Mouse (Mus musculus) heart, embryonic 12.5 days (tissue): ENCODE data around the gene Trim17. TPM values are rescaled to one million over a fixed set of nuclear protein-coding genes. Genes with fewer than 3 reads are reported as not detected.

Source experiments
- ATAC-seq: fragments of 200-750 bp; cut with Nextera tagmentation; 2 replicates; pipeline ENCODE4 v1.8.0; 2017; ENCODE audit warnings: moderate TSS enrichment, moderate library complexity; ENCODE audit not compliant: insufficient number of reproducible peaks, low FRiP score
- H3K27ac ChIP-seq: fragments of 300-500 bp; sonication (generic); 2 replicates; pipeline ENCODE4 v1.5.1; 2016; ENCODE audit warnings: mild to moderate bottlenecking, moderate library complexity; ENCODE audit not compliant: poor library complexity, severe bottlenecking
- H3K27me3 ChIP-seq: fragments of 300-500 bp; sonication (generic); replicated peaks from 2 replicates; pipeline ENCODE4 v1.6.1; 2016; ENCODE audit warnings: mild to moderate bottlenecking, moderate library complexity
- H3K36me3 ChIP-seq: fragments of 300-500 bp; sonication (generic); 2 replicates; pipeline ENCODE4 v1.6.1; 2016; ENCODE audit warnings: mild to moderate bottlenecking, moderate library complexity
- H3K4me1 ChIP-seq: fragments of 300-500 bp; sonication (generic); replicated peaks from 2 replicates; pipeline ENCODE4 v1.6.1; 2016; ENCODE audit warnings: mild to moderate bottlenecking
- H3K4me2 ChIP-seq: fragments of 300-500 bp; sonication (generic); 2 replicates; pipeline ENCODE4 v1.6.1; 2016; ENCODE audit warnings: mild to moderate bottlenecking, moderate library complexity
- H3K4me3 ChIP-seq: fragments of 300-500 bp; sonication (generic); 2 replicates; pipeline ENCODE4 v1.5.1; 2016; ENCODE audit warnings: mild to moderate bottlenecking
- H3K9ac ChIP-seq: fragments of 300-500 bp; sonication (generic); 2 replicates; pipeline ENCODE4 v1.6.1; 2016; ENCODE audit warnings: mild to moderate bottlenecking, moderate library complexity
- H3K9me3 ChIP-seq: fragments of 300-500 bp; sonication (generic); replicated peaks from 2 replicates; pipeline ENCODE4 v1.6.1; 2016; ENCODE audit warnings: mild to moderate bottlenecking, moderate library complexity
- WGBS: fragments of 180-500 bp; shearing (Covaris S2); methylation state at CpG from one replicate; pipeline ENCODE4 v1.1.7; 2016; 5-methylcytosine and 5-hydroxymethylcytosine counted together
- polyA plus RNA-seq: library from polyadenylated mRNA; unstranded; fragments of >200 nt; fragmentation: Nextera tagmentation; extraction: Ambion mirVana; gene quantifications from 2 replicates; pipeline ENCODE4 v1.2.1, GENCODE M21; 2016

The Trim17 gene
- polyA plus RNA-seq, 1 experiment from 2014 or later, result 1.1 TPM

DNA sequence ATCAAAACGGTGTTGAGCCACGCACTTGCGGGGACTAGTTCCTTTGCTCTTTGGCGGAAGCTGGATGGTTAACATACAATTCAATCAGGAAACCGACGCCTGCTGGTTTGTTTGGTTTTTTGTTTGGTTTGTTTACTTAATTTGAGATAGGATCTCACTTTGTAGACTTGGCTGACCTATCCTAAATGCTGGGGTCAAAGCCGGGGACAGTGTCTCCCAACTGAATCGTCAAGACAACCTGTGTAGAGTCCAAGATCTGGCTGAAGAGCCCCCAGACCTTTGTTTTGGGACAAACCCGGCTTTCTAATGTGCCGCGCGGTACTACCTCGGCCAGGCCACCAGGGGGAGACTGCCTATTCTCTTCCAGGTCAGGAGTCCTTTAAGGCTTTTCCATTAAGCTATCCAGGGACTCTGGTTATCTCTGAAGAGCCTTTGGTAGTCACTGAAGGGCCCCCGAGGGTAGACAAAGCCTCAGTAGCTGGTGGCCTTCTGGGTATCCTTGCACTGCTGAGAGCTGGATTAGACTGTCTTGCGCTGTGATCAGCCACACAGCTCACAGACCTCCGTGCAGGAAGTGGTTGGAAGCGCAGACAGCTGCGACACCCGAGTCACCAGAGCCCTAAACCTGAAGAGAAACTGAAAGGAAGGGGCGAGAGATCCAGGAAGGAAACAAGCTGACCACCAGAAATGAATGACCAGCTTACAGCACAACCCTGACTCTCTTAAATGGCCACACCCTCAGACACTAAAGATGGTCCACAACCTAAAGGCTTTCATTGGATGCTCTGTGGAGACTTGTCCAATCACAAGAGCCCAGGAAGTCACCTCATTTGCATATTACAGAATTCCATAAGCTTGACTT, 26.5 kb upstream of the Trim17 start:
- 25% methylated on average over 20 of the region's 20 CpGs for WGBS
- Histone ChIP-seq H3K27ac (peak overlapping the region; percentile 55), H3K9ac (peak overlapping the region; percentile 43), H3K4me1 (peaks cover 16% of the 10 kb centered on the region; the same call in 1 of the 2 replicates), H3K4me3 (peak overlapping the region; percentile 39), H3K9me3 (no peaks in the 10 kb centered on the region), H3K27me3 (peaks cover 6% of the 10 kb centered on the region; the same call in 1 of the 2 replicates), H3K4me2 (peak overlapping the region; percentile 62), H3K36me3 (peaks cover 20% of the 10 kb centered on the region)
- ATAC-seq, result peak; percentile 75

DNA sequence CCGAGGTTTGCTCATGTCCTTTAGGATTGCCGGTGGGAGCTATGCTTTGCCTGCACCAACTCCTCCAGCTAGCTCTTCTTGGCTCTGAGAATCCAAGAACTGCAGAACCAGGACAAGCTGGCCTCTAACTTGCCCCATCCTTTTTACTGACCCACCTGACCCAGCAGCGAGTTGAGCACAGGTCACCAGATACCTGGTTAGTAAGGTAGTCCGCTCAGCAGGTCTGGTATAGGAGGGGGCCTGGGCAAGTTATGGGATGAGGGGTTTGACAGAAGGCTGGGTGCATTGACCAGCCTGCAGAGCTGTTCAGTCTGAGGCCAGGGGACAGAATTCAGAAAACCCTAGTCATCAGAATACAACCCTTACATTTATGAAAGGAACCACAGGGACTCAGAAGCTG, 25.4 kb upstream of the Trim17 start:
- no peak overlapping the region for H3K4me2 ChIP-seq
- 57% methylated on average over 4 of the region's 4 CpGs for WGBS
- H3K9ac ChIP-seq, result no peak overlapping the region
- H3K27ac ChIP-seq, result no peak overlapping the region
- no peaks in the 10 kb centered on the region; the same call in 1 of the 2 replicates for H3K27me3 ChIP-seq
- H3K4me3 ChIP-seq, result no peak overlapping the region
- peaks cover 16% of the 10 kb centered on the region; the same call in 1 of the 2 replicates for H3K4me1 ChIP-seq
- no peak for ATAC-seq
- peaks cover 30% of the 10 kb centered on the region for H3K36me3 ChIP-seq
- H3K9me3 ChIP-seq, result no peaks in the 10 kb centered on the region

DNA sequence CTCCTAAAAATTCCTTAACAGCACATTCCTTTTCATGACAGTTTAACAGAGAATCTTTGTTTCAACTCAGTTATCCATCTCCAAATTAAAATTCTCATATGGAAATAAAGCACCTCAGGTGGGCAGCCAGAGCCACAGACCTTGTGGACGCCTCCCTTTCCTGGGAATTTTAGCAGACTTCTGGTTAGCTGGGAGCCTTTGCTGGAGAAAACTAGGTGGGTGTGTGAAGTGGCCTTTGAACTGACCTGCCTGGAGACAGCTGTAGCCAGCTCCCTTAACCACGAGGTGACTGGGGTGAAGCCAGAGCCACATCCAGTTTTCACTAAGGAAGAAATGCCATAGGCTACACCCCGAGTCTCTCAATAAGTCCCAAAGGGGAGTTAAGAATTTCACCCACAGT, 24.8 kb upstream of the Trim17 start:
- no peak for ATAC-seq
- Histone ChIP-seq H3K4me2 (no peak overlapping the region), H3K27me3 (no peaks in the 10 kb centered on the region; the same call in 1 of the 2 replicates), H3K27ac (no peak overlapping the region), H3K4me1 (peaks cover 16% of the 10 kb centered on the region; the same call in 1 of the 2 replicates), H3K4me3 (no peak overlapping the region), H3K36me3 (peaks cover 36% of the 10 kb centered on the region), H3K9ac (no peak overlapping the region), H3K9me3 (no peaks in the 10 kb centered on the region)
- WGBS, result 48% methylated on average over 3 of the region's 3 CpGs

DNA sequence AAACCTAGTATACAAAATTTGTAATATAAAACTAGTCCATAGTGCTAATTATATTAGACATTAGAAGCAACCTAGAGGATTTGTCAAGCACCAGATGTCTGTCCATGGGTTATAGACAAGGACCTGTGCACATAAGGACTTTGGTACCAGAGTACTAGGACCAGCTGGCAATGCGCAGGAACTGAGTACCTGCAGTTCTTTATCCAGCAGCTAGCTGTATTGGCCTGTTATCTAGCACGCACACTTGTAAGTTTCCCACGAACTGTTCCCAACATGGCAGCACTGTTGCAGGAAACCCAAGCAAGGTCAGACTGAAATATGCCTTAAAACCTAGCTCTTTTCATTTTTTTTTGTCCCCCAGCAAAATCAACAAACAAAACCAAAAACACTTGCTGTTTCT, 24.2 kb upstream of the Trim17 start:
- H3K4me1 ChIP-seq, result peaks cover 16% of the 10 kb centered on the region; the same call in 1 of the 2 replicates
- H3K36me3 ChIP-seq, result peaks cover 40% of the 10 kb centered on the region
- no peak for ATAC-seq
- no peak overlapping the region for H3K27ac ChIP-seq
- H3K27me3 ChIP-seq, result no peaks in the 10 kb centered on the region; the same call in 1 of the 2 replicates
- H3K9ac ChIP-seq, result no peak overlapping the region
- no peaks in the 10 kb centered on the region for H3K9me3 ChIP-seq
- H3K4me3 ChIP-seq, result no peak overlapping the region
- WGBS, result 76% methylated on average over 3 of the region's 3 CpGs
- no peak overlapping the region for H3K4me2 ChIP-seq

DNA sequence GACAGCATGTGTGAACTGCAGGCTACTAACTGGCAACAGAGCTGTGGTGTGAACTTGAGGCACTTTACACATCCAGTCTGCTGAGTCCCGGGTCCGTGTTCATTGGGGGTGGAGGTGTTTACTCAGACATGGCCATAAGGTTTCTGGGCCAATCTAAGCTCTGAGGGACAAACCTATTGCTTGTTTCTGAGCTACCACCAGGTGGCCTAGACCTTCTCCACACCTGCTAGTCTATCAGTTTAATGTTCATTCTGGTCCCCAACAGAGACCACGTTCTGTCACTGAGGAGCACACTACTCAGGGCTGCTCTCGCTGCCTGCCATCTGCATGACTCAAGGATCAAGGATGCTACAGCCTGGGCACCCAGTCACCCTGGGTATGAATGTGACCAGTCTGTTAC, 22.9 kb upstream of the Trim17 start:
- ATAC-seq, result no peak

DNA sequence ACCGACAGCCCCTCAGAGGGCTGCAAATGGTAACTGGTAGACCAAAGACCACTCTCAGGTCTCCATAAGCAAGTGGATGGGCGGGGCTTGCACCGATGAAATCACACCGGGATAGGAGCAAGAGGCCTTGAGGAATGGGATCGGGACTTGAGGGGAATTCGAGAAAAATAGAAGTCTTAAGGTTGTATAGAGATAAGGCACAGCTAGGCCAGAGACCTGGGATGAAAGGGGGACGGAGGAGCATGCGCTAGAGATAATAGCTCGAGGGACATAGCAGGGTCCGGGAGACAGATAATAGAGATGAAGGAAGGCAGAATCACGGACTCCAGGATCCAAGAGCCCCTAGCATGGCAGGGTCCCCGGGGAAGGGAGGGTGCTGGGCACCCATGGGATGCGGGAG, 16.6 kb upstream of the Trim17 start:
- peak overlapping the region; percentile 89 for H3K4me2 ChIP-seq
- peak overlapping the region; percentile 96 for H3K4me3 ChIP-seq
- peaks cover 20% of the 10 kb centered on the region for H3K4me1 ChIP-seq
- H3K36me3 ChIP-seq, result peaks cover 38% of the 10 kb centered on the region
- ATAC-seq, result peak; percentile 12; the same call in 1 of the 2 replicates
- peak overlapping the region; percentile 97 for H3K9ac ChIP-seq
- peak overlapping the region; percentile 95 for H3K27ac ChIP-seq
- H3K9me3 ChIP-seq, result no peaks in the 10 kb centered on the region
- H3K27me3 ChIP-seq, result 0 out of 2 replicates have a peak, but pooled peaks cover 3% of the 10 kb centered on the region
- 1% methylated on average over 13 of the region's 13 CpGs for WGBS

More for the DNA sequence above, 22.9 kb upstream of the Trim17 start:
- Histone ChIP-seq H3K4me1 (peaks cover 18% of the 10 kb centered on the region), H3K27ac (no peak overlapping the region), H3K9ac (no peak overlapping the region), H3K9me3 (no peaks in the 10 kb centered on the region), H3K4me3 (no peak overlapping the region), H3K36me3 (peaks cover 50% of the 10 kb centered on the region), H3K4me2 (no peak overlapping the region), H3K27me3 (no peaks in the 10 kb centered on the region)
- 69% methylated on average over 4 of the region's 4 CpGs for WGBS

DNA sequence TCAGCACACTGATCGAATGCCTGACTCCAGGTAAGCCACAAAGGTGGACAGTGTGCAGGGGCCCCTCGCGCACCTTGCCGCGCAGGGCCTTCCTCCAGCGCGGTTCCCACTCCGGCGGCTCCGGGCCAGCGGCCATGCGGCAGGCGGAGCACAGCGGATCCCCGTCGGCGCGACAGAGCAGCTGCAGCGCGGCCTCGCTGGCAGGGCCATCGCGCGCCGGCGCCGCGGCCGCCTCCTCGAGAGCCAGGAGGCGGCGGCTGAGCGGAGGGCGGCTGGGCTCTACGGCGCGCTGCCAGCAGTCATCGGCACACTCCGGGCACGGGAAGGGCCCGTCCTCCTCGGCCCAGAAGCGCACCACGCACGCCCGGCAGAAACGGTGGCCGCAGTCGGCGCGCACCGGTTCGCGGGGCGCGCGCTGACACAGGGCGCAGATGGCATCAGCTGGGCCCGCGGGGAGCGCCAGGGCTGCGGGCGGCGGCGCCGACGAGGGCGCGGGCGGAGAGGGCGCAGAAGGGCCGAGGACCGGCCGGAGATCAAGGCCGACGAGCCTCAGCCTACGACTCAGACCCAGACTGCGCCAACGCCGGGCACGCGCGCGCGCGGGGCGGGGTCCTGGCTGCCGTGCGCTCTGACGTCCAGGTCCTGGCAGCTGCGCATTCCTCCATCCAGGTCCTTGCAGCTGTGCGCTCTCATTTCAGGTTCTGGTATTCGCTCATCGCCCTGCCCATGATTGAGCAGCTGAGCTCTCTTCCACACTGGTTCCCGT, 16.0 kb upstream of the Trim17 start, which contains the start of gene Rnf187:
Gene Rnf187 (minus strand): TSS at position 595 of the 766 bp plus-strand sequence.
- ATAC-seq, result peak; percentile 94
- WGBS, result under 1% methylated on average over 95 of the region's 95 CpGs
- Histone ChIP-seq H3K27ac (peak within 1 kb of the TSS; percentile 95), H3K9ac (peak within 1 kb of the TSS; percentile 97), H3K27me3 (peaks cover 3% of the 10 kb centered on the region), H3K4me3 (peak within 1 kb of the TSS; percentile 96), H3K4me2 (peak within 1 kb of the TSS; percentile 89), H3K4me1 (peaks cover 20% of the 10 kb centered on the region), H3K9me3 (no peaks in the 10 kb centered on the region), H3K36me3 (peaks cover 32% of the 10 kb centered on the region)

DNA sequence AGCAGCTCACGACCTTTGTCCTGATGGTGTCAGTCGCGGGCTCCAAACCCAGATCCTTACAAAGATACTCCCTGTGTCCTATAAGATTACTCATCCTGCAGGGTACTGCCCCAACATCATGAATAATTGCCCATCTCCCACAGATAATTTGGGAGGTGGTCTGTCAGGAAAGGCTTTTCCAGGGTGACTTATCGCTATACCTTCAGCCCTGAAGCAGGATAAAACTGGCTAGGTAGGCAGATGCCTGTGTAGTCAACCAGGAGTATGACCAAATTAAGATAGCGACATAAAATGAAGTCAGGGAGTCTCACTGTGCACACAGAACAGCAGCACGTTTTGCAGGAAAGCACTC, 15.4 kb upstream of the Trim17 start:
- no peak for ATAC-seq
- Histone ChIP-seq H3K4me3 (peak overlapping the region; percentile 96), H3K4me1 (peaks cover 20% of the 10 kb centered on the region), H3K4me2 (peak overlapping the region; percentile 89), H3K9ac (peak overlapping the region; percentile 97), H3K27ac (peak overlapping the region; percentile 95), H3K27me3 (peaks cover 9% of the 10 kb centered on the region), H3K36me3 (peaks cover 26% of the 10 kb centered on the region), H3K9me3 (no peaks in the 10 kb centered on the region)
- 22% methylated on average over 6 of the region's 6 CpGs for WGBS

DNA sequence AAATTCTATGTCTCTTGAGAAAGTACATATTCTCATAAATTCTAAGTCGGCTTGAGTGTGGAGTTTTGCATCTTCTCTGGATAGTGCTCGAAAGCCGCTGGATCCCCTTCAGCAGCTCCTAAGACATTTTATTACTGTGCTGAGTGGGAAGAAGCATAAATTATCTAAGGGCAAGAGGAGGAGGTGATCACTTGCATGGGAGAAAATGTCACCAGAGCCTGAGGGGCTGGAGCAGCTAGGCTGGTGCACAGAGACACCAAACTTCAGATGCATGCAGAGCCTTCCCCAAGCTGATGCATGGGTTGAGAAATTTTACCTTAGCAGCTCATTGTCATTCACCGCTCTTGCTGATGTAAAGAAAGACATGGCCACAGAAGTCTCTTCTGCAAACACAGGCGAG, 10.3 kb upstream of the Trim17 start:
- no peaks in the 10 kb centered on the region for H3K9me3 ChIP-seq
- H3K27me3 ChIP-seq, result peaks cover 34% of the 10 kb centered on the region
- no peak for ATAC-seq
- 74% methylated on average over 5 of the region's 5 CpGs for WGBS
- no peak overlapping the region for H3K9ac ChIP-seq
- H3K4me3 ChIP-seq, result no peak overlapping the region
- H3K27ac ChIP-seq, result no peak overlapping the region
- no peak overlapping the region for H3K4me2 ChIP-seq
- H3K4me1 ChIP-seq, result 0 out of 2 replicates have a peak, but pooled peaks cover 10% of the 10 kb centered on the region
- no peaks in the 10 kb centered on the region for H3K36me3 ChIP-seq

DNA sequence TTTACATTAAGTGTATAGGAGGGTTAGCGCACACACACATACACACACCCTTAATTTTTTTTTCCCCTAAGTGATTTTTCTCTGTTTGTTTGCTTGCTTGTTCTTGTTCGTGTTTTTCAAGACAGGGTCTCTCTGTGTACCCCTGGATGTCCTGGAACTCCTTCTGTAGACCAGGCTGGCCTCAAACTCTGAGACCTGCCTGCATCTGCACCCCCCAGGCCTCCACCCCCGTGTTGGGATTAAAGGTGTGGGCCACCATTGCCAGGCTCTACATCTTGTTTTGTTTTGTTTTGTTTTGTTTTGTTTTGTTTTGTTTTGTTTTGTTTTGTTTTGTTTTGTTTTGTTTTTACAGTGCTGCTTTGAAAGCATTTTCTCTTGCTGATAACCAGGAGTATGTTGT, 7.2 kb upstream of the Trim17 start:
- 73% methylated on average over 3 of the region's 3 CpGs for WGBS
- Histone ChIP-seq H3K27ac (no peak overlapping the region), H3K36me3 (no peaks in the 10 kb centered on the region), H3K4me1 (peaks cover 10% of the 10 kb centered on the region; the same call in 1 of the 2 replicates), H3K4me2 (no peak overlapping the region), H3K9ac (no peak overlapping the region), H3K27me3 (peaks cover 49% of the 10 kb centered on the region), H3K9me3 (no peaks in the 10 kb centered on the region), H3K4me3 (no peak overlapping the region)
- no peak for ATAC-seq
